Mouse (Mus musculus) right cerebral cortex, adult 18-20 months (tissue): ENCODE data around the gene Tspan31.

Source experiments
- DNase-seq: peaks from one replicate; pipeline ENCODE4 v3.0.0; 2022; ENCODE audit warnings: mixed read lengths

Tspan31 gene

GRCm38 (mm10) chr10:127041274-127041766 is 28.7 kb downstream of the Tspan31 start, which contains the start of the genes Mettl1 and Eef1akmt3:
TSS of gene Mettl1 (plus strand) at chr10:127041414.
TSS of gene Eef1akmt3 (minus strand) at chr10:127041513.
- no peak for DNase-seq

- DNase-seq = peak; percentile 66
These were observed 29.4 kb downstream of the Tspan31 start for GRCm38 (mm10) chr10:127040569-127041214.

- DNase-seq = no peak
These were observed 32.4 kb downstream of the Tspan31 start for GRCm38 (mm10) chr10:127037641-127038040.

DNA sequence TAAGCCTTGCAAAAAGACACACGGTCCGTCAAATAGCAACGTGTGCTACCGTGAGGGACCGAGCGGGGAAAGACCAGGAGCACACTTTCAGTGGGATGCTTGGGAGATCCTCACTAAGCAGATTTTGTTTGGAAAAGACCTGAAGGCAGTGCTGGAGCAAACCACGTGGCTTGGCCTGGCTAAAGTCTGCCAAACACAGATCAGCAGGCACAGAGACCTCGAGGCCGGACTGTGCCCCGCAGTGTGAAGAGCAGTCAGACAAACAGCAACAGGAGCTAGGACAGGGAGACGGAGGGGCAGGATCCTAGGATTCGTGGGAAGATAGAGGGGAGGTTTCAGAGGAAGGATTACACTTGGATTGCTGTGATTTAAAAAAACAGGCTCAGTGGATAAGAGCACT is 33.8 kb downstream of the Tspan31 start:
- no peak for DNase-seq

- no peak for DNase-seq
These were observed 36.7 kb downstream of the Tspan31 start for GRCm38 (mm10) chr10:127033301-127033741.

DNA sequence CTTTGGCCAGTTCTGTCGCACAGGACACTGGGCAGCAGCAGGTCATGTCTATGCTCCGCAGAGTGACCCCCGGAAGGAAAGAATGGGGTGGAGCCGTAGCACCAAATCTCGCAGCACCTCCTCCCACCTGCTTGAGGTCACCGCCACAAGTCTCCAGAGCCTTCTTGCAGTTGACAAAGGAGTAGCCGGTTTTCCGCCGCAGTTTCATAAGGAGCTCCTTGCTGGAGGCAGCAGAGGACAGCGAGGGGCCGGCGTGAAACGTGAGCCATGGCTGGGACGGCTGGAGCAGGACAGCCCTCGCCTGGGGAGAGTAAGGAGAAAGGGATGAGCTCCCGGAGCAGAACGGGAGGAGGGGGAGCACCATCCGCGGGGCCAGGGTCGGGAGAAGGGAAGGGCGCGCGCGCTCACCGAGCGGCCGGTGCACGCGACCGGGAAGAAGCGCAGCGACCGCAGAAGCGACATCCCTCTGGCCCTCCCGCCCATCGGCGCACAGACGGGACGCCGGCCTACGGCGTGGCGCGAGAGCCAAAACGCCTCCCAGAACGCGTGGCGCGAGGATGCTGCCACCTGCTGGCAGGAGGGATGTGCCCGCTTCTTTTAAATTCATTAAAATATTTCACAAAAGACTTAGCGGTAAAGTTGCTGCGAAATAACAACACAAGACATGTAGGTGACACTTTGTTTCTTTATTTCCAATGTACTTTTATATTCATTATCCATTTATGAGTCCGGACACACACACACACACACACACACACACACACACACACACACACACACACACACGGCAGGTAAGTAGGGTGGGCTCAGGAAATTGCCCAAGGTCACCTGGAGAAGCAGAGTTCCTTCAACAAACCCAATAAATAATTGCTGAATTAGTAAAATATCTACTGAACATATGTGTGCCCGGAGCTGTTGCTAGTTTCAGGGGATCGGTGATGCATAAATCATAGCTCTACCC is 39.4 kb downstream of the Tspan31 start, which contains the start of gene Tsfm:
Tsfm (minus strand) TSS at position 505 of the 961 bp plus-strand sequence.
- peak; percentile 91 for DNase-seq

- DNase-seq = no peak
These were observed 51.6 kb downstream of the Tspan31 start for GRCm38 (mm10) chr10:127018422-127018821.
